Mouse (Mus musculus): ENCODE measurements around the gene Nsun2.

Nsun2 gene

DNA sequence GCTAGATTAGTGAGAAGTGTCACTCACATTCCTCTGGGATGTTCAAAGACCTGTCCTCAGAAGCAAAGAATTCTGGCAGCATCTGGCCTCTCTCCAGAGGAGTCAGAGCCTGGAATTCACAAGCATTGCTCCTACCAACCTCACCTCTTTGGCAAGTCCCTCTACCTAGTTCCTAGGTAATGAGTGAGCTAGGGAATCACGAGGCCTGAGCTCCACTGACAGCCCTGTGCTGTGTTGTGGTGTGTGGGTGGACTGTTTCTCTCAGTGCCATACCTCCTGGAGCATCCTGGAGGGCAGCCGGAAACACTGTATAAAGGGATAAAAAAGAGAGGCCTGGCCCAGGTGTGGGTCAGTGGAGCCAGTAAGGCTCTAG lies 9.4 kb upstream of the Nsun2 start:
- DNase-seq (ENCODE audit: low spot score): no peak

DNA sequence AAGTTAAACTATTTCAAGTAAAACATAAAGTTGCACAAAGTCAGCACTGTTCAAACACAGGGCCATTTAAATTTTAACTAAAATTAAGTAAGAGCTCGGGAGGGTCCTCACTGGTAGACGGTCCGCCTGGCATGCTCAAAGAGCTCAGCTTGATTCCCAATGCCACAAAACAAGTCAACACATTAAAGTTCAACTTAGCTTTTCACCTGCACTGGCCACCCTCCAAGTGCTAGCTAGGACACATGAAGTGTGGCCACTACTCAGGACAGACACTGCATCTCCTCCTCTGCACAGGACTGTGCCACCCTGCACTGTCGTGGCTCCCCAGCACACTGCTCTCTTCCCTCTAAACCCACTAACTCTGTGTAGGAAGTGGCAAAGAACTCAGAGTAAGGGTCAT lies 7.7 kb upstream of the Nsun2 start:
- DNase-seq (ENCODE audit: low spot score): no peak

GRCm38 (mm10) chr13:69528531-69528930 lies 5.0 kb upstream of the Nsun2 start:
- no peak for DNase-seq (ENCODE audit: low spot score)

- DNase-seq (ENCODE audit: low spot score): no peak
Observed at GRCm38 (mm10) chr13:69530156-69530555, 3.4 kb upstream of the Nsun2 start.

- no peak for DNase-seq (ENCODE audit: low spot score)
Observed at GRCm38 (mm10) chr13:69530951-69531350, 2.6 kb upstream of the Nsun2 start.

DNA sequence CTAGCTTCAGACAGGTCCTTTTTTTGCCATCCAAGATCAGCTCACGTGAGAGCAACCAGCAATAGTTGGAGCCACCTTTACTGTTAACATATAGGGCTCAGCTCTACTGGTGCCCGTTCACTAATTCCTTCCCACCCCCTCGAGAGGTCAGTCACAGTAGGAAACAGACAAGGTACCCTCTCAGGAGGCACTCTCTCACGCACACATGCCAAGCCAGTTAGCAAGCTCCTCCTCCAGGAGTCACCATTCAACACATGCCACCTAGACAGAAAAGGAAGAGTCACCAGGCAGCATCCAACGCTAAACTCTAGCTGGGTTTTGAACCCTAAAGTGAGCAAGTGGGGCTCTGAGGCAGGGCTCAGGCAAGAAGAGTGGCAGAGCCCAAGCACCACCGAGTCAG lies 2.1 kb upstream of the Nsun2 start:
- no peak for DNase-seq (ENCODE audit: low spot score)

DNA sequence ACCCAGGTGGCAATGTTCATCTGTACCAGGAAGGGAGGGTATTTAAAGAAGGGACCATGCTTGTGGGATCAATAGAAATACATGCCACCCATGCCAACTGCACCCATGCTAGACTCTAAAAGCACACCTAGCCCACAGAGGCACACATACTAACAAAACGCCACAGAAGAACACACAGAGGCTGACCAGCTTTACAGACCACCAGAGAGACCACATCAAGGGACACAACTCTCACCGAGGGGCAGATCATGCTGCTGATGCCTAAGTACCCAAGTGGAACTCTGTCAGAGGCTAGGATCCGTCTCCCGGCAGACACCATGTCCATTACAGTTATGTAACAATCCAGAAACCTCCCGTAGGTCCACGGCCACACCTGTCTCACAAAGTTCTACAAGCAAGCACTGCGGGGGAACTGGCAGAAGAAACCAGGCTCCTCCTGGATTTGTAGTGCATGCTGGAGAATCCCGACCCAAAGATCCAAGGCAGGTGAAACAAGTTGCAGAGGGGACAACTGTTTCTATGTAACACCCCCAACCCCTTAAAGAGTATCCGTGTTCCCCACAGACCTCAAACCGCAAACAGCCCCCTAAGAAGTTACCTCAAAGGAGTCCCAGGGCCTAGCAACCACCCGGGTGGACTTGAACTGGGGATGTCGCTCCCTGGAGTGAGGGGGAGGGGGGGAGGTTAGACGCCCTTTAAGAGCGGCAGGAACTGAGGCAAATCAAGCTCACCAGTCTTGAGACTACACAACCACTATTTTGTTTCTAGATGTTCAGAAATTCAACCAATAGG lies 1.2 kb upstream of the Nsun2 start:
- no peak for DNase-seq (ENCODE audit: low spot score)

DNA sequence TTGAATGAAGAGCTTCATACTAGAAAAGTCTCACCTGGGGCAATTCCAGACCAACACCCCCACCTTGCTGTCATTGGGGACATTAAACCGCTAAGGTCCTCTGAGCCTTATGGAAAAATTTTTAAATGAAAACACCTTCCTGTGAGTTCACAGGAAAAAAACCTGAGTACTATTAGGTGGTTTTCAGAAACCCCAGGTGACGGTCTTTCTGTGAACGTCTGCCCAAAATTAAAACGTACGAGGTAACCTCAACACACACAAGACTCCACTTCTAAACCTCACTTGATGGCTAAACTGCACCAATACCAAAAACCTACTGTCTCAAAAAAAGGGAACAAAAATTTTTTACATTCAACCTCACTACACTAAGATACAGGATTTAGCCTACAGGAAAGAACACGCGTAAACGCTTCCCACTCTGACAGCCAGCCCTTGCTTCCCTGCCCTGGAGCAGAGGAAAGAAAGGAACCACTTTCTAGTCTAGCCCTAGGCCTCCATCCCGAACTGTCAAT lies 597 bp upstream of the Nsun2 start:
- no peak for DNase-seq (ENCODE audit: low spot score)

- no peak for DNase-seq (ENCODE audit: low spot score)
Observed at GRCm38 (mm10) chr13:69534334-69534653, 748 bp downstream of the Nsun2 start, which contains the start of gene Tent4a. Gene Tent4a (minus strand): TSS chr13:69534617.

GRCm38 (mm10) chr13:69534654-69535551 lies 1.4 kb downstream of the Nsun2 start:
- peak; percentile 99 for DNase-seq (ENCODE audit: low spot score)

GRCm38 (mm10) chr13:69536021-69536420 lies 2.5 kb downstream of the Nsun2 start:
- no peak for DNase-seq (ENCODE audit: low spot score)

- no peak for DNase-seq (ENCODE audit: low spot score)
Observed at GRCm38 (mm10) chr13:69537366-69537765, 3.8 kb downstream of the Nsun2 start.

DNA sequence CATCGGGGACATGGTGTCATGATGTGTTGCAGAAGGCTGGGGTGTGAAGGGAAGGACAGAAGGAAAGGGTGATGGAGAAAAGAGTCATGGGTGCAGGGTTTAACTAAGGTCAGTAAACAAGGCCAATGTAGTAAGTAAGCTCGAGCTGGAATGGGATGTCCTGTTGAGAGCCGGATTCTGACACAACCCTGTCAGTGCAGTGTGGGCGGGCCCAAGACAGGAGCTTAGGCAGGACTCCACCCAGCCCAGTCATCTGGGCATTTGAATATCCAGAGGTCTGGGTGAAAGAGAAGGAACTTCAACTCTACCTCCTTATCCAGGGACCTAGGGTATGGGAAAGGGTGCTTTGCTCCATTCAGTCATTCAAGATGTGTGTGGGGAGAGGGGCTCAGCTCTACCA lies 4.8 kb downstream of the Nsun2 start:
- no peak for DNase-seq (ENCODE audit: low spot score)

- DNase-seq (ENCODE audit: low spot score): no peak
Observed at GRCm38 (mm10) chr13:69541209-69541608, 7.7 kb downstream of the Nsun2 start.

DNA sequence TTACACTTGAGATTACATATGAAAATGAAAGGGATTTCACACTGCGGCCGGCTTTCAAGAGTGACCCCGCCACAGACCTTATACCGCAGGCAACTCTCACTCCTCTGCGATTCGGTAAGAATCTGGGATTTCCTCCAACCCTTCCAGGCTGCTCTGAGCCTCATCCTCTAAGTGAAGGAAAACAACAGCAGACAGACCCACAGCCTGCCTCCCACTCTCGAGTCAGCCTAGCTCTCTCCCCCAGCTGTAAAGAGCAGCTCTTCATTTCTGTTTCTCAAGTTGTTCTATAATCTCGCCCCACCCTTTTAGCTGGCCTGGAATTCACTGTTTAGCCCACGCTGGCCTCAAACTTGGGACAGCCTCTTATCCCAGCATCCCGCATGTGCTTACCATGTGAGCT lies 8.2 kb downstream of the Nsun2 start:
- no peak for DNase-seq (ENCODE audit: low spot score)

DNA sequence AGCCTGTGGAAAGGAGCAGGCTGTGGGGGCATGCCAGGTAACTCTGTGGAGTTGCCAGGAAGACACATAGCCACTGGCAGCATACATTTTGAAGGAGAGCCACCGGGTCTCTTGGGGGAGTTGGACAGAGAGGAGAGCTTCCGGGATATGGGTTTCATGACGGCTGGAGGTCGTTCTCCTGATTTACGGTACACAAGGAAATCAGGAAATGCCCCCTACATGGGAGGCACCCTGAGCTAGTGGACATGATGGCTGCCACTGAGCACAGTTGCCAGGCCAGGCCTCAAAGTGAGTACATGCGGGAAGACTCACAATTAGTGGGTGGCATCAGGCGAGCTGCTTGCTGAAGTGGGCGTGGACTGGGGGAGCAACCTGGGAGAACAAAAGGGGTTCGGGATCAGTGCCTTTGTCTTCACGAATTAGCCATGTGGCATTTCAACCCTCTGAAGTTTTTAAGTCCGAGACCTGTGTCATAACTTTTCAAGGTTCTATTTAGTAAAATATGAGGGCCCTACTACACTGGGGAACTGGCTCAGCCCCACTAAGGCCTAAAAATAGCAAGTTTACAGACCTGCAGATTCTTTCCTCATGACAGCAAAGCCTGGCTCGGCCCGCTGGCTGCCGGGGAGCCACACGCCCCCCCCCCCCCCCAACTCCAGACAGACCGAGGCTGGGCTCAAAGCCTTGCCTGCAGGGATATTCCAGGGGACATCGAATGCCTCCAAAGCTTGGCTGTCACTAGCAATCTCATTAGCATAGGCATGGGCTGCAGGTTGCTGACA lies 9.2 kb downstream of the Nsun2 start:
- DNase-seq (ENCODE audit: low spot score): no peak

GRCm38 (mm10) chr13:69543595-69543994 lies 10.0 kb downstream of the Nsun2 start:
- no peak for DNase-seq (ENCODE audit: low spot score)

DNA sequence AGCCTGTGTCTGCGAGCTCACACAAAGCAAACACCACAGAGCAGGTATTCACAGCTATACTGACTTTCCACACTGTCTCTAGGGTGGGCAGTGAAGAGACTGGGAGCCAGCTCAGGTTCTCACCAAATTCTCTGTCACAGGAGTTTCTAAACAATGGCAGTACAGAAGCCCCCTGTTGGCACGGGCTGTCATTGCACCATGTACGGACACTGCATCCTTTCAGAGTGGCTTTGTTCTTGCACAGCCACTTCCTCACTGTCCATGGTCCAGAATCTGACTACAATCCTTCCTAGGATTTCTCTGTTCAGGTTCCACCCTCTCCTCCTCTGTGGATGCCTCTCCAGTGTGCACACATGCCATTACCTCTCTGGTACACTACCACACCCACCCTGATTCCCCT lies 11.5 kb downstream of the Nsun2 start:
- DNase-seq (ENCODE audit: low spot score): peak; percentile 67

DNA sequence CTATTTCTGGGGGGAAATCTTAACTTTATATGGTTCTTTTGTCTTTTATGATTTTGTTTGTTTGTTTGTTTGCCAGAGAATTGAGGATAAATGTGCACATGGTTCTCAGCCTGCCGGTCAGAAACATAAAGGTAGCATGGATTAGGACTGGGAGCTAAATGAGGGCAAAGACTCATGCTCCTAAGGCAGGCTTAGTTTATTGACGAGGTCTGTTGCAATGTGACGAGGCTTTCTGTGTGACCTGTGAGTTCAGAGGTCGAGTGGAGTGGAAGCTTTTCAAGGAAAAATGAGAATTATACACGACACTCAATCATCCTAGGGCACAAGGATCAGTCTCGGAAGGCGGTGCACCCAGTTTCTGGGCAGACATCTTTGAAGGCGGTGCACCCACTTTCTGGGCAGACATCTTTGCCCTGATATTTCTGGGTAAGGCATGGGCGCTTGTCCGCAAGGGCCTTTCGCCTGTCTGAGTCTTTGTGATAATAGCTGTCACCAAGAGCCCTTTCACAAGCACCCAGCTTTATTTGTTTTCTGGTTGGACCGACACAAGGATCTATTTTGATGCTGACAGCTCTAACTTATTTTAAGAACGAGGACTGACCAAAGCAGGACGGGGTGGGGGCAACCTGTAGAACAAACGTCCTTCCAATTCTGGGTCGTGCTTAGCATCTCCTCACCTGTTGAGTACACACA lies 14.1 kb downstream of the Nsun2 start:
- DNase-seq (ENCODE audit: low spot score): peak; percentile 28

DNA sequence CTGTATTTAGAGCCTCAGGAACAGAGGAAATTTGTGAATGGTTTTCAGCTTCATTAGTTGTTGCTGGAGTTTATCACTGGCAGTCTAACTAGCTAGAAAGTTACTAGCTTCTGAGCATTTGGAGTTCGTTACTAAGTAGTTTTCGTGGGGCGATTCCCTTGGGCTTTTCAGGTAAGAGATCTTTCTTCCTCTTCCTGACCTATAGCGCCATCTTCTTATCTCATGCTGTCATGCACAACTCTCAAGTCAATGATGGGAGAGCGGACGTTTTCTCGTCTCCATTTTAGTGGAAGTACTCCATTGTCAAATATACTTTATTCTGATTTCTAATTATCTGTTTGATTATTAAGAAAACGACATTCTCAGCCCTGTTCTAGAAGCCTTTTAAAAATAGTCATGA lies 16.4 kb downstream of the Nsun2 start:
- peak; percentile 21 for DNase-seq (ENCODE audit: low spot score)

GRCm38 (mm10) chr13:69550831-69551230 lies 17.3 kb downstream of the Nsun2 start:
- DNase-seq (ENCODE audit: low spot score): peak; percentile 13

DNA sequence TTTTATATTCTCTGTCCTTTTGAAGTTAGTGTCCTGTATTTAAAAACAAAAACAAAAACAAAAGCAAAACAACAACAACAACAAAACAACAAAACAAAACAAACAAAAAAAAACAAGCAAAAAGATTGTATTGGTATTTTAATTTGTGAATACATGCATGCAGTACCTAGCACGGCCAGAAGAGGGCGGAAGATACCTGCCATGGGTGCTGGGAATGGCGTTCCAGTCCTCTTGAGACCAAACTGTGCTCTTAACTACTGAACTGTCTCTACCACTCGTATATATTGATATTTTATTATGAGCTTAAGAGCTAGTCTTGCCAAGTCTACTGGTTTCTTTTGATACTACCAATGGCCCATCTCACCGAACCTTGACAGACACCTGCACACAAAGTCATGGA lies 19.5 kb downstream of the Nsun2 start:
- peak; percentile 73 for DNase-seq (ENCODE audit: low spot score)
